Mouse (Mus musculus) urinary bladder, postnatal 14 days (tissue): ENCODE measurements around the gene Gm43191.

ENCODE experiments used
- DNase-seq: peaks from one replicate; pipeline ENCODE4 v3.0.0; 2021; ENCODE audit warnings: low spot score

Gm43191 gene

GRCm38 (mm10) chr3:116622641-116623040 lies 58.4 kb downstream of the Gm43191 start:
- no peak for DNase-seq

- no peak for DNase-seq
Measured at GRCm38 (mm10) chr3:116620636-116621370, 60.3 kb downstream of the Gm43191 start.

GRCm38 (mm10) chr3:116618855-116619254 lies 62.2 kb downstream of the Gm43191 start:
- DNase-seq = no peak

GRCm38 (mm10) chr3:116615318-116616068 lies 65.6 kb downstream of the Gm43191 start:
- DNase-seq = no peak

- DNase-seq = peak; percentile 16
Measured at GRCm38 (mm10) chr3:116614295-116614892, 66.7 kb downstream of the Gm43191 start, which contains the start of gene Trmt13. Gene Trmt13, minus strand, starts transcription at chr3:116614587.

- no peak for DNase-seq
Measured at GRCm38 (mm10) chr3:116604570-116604969, 76.5 kb downstream of the Gm43191 start.

GRCm38 (mm10) chr3:116601781-116602180 lies 79.3 kb downstream of the Gm43191 start:
- no peak for DNase-seq

GRCm38 (mm10) chr3:116601005-116601404 lies 80.1 kb downstream of the Gm43191 start:
- DNase-seq = no peak

GRCm38 (mm10) chr3:116599705-116600104 lies 81.4 kb downstream of the Gm43191 start:
- DNase-seq = no peak

- DNase-seq = no peak
Measured at GRCm38 (mm10) chr3:116595603-116595991, 85.5 kb downstream of the Gm43191 start.

GRCm38 (mm10) chr3:116594728-116595602 lies 86.1 kb downstream of the Gm43191 start, which contains the start of gene Sass6:
Gene Sass6, plus strand, starts transcription at chr3:116594982.
- peak; percentile 100 for DNase-seq

- no peak for DNase-seq
Measured at GRCm38 (mm10) chr3:116594076-116594727, 86.9 kb downstream of the Gm43191 start.
